Mouse (Mus musculus) gastrocnemius, postnatal 25 days (tissue): ENCODE results near the gene C1qtnf2. TPM values are rescaled to one million over a fixed set of nuclear protein-coding genes. Genes with fewer than 3 reads are reported as not detected.

Source experiments
- DNase-seq: peaks from one replicate; pipeline ENCODE4 v3.0.0; 2022
- total RNA-seq, 2 experiments: library from RNA; stranded (reverse); gene quantifications; 1 replicate in 1 of 2; 2 replicates in 1 of 2; pipeline ENCODE4 v1.2.3; 2021

Gene C1qtnf2
- total RNA-seq, 2 experiments from 2014 or later: 4.3 to 6.1 TPM

GRCm38 (mm10) chr11:43537074-43537473, 63.0 kb downstream of the C1qtnf2 start:
- no peak for DNase-seq

GRCm38 (mm10) chr11:43539863-43540262, 65.8 kb downstream of the C1qtnf2 start:
- DNase-seq: no peak

Other genes starting within 250 kb of the C1qtnf2 start
- 10 to 100 TPM; 37.3 to 39.1 TPM for gene Pttg1, start 48.0 kb upstream of the C1qtnf2 start, total RNA-seq
- 10 to 100 TPM; 27.8 to 28.3 TPM for gene Slu7, start 40.5 kb upstream of the C1qtnf2 start, total RNA-seq
- under 1 TPM in 1 of 2 experiments, not detected in 1; 0.21 TPM for gene Ccnjl, start 54.5 kb downstream of the C1qtnf2 start, total RNA-seq
- not detected for gene 4933415A04Rik, start 112.8 kb downstream of the C1qtnf2 start, total RNA-seq
- not detected for gene Fabp6, start 127.3 kb downstream of the C1qtnf2 start, total RNA-seq
- 10 to 100 TPM; 10.9 to 11.0 TPM for gene Pwwp2a, start 207.7 kb downstream of the C1qtnf2 start, total RNA-seq